Mouse (Mus musculus): Measurements from ENCODE around the gene Anks3.

DNA sequence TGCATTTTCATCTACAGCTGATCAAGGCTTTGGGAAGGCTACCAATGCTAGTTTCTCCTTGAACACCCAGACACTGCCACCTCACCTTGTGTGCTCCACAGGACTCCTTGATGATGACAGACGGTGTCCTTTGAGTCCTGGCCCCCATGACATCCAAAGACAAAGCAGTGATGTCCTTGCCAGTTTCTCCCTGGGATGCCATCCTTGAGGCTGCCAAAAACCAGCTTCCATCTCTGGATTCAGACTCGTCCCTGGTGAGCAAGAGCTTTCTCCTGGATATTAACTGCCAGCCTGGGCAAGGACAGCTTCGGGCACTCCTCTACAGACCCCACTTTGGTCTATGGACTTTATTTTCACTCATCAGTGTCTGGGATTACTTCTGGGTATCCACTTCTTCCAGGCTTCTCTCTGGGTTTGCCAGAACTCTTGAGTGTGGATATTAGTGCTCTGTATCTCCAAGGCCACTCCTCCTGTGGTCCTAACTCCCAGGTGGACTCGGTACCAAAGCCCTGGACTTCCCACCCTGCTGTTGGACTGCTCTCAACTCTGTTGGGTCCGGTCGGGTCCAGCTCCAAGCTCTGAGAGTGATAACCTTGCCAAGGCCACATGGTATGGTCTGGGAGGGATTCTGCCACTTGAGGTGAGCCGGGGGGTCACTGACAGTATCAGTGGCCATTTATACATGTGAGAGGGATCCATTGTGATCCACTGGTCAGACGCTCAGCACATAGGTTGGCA lies 1.6 kb upstream of the Anks3 start:
- TF ChIP-seq CTCF (IDR thresholded peaks at IDR 0.05; ENCODE audit: low read depth): no peak
- no peak for TF ChIP-seq EP300 (IDR thresholded peaks at IDR 0.05; ENCODE audit: low read depth)
